Mouse (Mus musculus): Measurements from ENCODE around the gene Ppp6r1.

DNA sequence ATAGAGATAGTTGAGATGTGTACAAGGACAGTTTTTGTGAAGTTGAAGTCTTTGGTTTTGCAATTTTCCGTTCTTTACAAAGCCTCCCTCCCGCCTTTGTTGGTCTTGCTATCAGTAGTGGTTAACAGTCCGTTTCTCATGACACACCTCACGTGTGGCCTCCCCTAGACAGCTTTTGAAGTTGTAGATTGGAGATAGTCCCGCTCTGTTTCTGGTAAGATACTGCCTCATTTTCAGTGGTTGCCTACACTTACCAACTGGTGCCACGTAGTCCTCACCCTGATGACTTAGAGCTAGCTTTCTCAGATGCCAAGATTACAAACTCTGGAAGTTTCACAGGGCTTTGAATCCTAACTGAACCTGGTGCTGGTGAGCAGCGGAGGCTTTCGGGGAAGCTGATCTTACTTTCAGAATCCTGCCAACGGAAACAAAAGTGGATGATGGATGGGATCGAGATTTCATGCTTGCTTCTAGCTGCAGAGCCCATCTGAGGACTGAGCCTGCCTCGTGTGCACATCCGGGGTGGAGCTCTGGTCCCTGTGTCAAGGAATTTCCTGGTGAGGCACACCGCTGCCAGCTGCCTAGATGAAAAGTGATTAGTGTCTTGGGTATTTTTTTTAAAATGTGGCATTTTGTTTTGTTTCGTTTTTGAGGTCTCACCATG, 44.9 kb downstream of the Ppp6r1 start:
- TF ChIP-seq CTCF (IDR thresholded peaks at IDR 0.05; ENCODE audit: low read depth, low read length), result no peak
- TF ChIP-seq EP300 (IDR thresholded peaks at IDR 0.05; ENCODE audit: insufficient read depth, low read depth, low read length), result no peak
